Mouse (Mus musculus): ENCODE data around the gene Tead1. TPM values are rescaled to one million over a fixed set of nuclear protein-coding genes. Genes with fewer than 3 reads are reported as not detected.

Gene Tead1
- polyA plus RNA-seq, 1 experiment: 2.7 TPM

GRCm38 (mm10) chr7:112830946-112831345 lies 151.8 kb downstream of the Tead1 start:
- Histone ChIP-seq H3K4me1 (ENCODE audit: control insufficient read depth, insufficient read depth, insufficient read length) (no peaks in the 10 kb centered on the region), H3K4me3 (ENCODE audit: extremely low read depth, insufficient read depth, insufficient read length) (no peak overlapping the region), H3K27me3 (ENCODE audit: control insufficient read depth, insufficient read depth, low read length) (no peaks in the 10 kb centered on the region), H3K27ac (ENCODE audit: insufficient read depth, low read length) (no peak overlapping the region), H3K36me3 (ENCODE audit: control insufficient read depth, insufficient read depth, low read length) (no peaks in the 10 kb centered on the region)
- 51% methylated on average over 4 of the region's 4 CpGs for WGBS
- no peak for TF ChIP-seq CTCF (IDR thresholded peaks at IDR 0.05; ENCODE audit: extremely low read depth, insufficient read depth, insufficient read length, insufficient replicate concordance)
- no peak for TF ChIP-seq POLR2A (IDR thresholded peaks at IDR 0.05; ENCODE audit: low read depth, low read length)
- no peak for DNase-seq (ENCODE audit: low read depth in 1 of 2, low spot score in 2 of 2)

GRCm38 (mm10) chr7:112831446-112831845 lies 152.3 kb downstream of the Tead1 start:
- no peak for DNase-seq (ENCODE audit: low read depth in 1 of 2, low spot score in 2 of 2)
- H3K27ac ChIP-seq (ENCODE audit: insufficient read depth, low read length): no peak overlapping the region
- TF ChIP-seq CTCF (IDR thresholded peaks at IDR 0.05; ENCODE audit: extremely low read depth, insufficient read depth, insufficient read length, insufficient replicate concordance) (no peak), POLR2A (IDR thresholded peaks at IDR 0.05; ENCODE audit: low read depth, low read length) (no peak)
- no peaks in the 10 kb centered on the region for H3K27me3 ChIP-seq (ENCODE audit: control insufficient read depth, insufficient read depth, low read length)
- H3K4me3 ChIP-seq (ENCODE audit: extremely low read depth, insufficient read depth, insufficient read length): no peak overlapping the region
- H3K36me3 ChIP-seq (ENCODE audit: control insufficient read depth, insufficient read depth, low read length): no peaks in the 10 kb centered on the region
- no peaks in the 10 kb centered on the region for H3K4me1 ChIP-seq (ENCODE audit: control insufficient read depth, insufficient read depth, insufficient read length)
- WGBS: 82% methylated on average over 4 of the region's 4 CpGs

GRCm38 (mm10) chr7:112833132-112833531 lies 154.0 kb downstream of the Tead1 start:
- H3K27ac ChIP-seq (ENCODE audit: insufficient read depth, low read length): no peak overlapping the region
- no peaks in the 10 kb centered on the region for H3K36me3 ChIP-seq (ENCODE audit: control insufficient read depth, insufficient read depth, low read length)
- WGBS: 81% methylated on average over 4 of the region's 4 CpGs
- no peak for DNase-seq (ENCODE audit: low read depth in 1 of 2, low spot score in 2 of 2)
- H3K27me3 ChIP-seq (ENCODE audit: control insufficient read depth, insufficient read depth, low read length): no peaks in the 10 kb centered on the region
- H3K4me3 ChIP-seq (ENCODE audit: extremely low read depth, insufficient read depth, insufficient read length): no peak overlapping the region
- TF ChIP-seq POLR2A (IDR thresholded peaks at IDR 0.05; ENCODE audit: low read depth, low read length) (no peak), CTCF (IDR thresholded peaks at IDR 0.05; ENCODE audit: extremely low read depth, insufficient read depth, insufficient read length, insufficient replicate concordance) (no peak)
- no peaks in the 10 kb centered on the region for H3K4me1 ChIP-seq (ENCODE audit: control insufficient read depth, insufficient read depth, insufficient read length)

GRCm38 (mm10) chr7:112836076-112836475 lies 157.0 kb downstream of the Tead1 start:
- WGBS: 87% methylated on average over 9 of the region's 9 CpGs
- no peak for TF ChIP-seq POLR2A (IDR thresholded peaks at IDR 0.05; ENCODE audit: low read depth, low read length)
- no peak for TF ChIP-seq CTCF (IDR thresholded peaks at IDR 0.05; ENCODE audit: extremely low read depth, insufficient read depth, insufficient read length, insufficient replicate concordance)
- H3K4me1 ChIP-seq (ENCODE audit: control insufficient read depth, insufficient read depth, insufficient read length): no peaks in the 10 kb centered on the region; the same call in 1 of the 2 replicates
- no peak for DNase-seq (ENCODE audit: low read depth in 1 of 2, low spot score in 2 of 2)
- H3K4me3 ChIP-seq (ENCODE audit: extremely low read depth, insufficient read depth, insufficient read length): no peak overlapping the region
- no peaks in the 10 kb centered on the region for H3K36me3 ChIP-seq (ENCODE audit: control insufficient read depth, insufficient read depth, low read length)
- H3K27me3 ChIP-seq (ENCODE audit: control insufficient read depth, insufficient read depth, low read length): no peaks in the 10 kb centered on the region
- H3K27ac ChIP-seq (ENCODE audit: insufficient read depth, low read length): no peak overlapping the region

GRCm38 (mm10) chr7:112838131-112838530 lies 159.0 kb downstream of the Tead1 start:
- Histone ChIP-seq H3K27ac (ENCODE audit: insufficient read depth, low read length) (no peak overlapping the region), H3K36me3 (ENCODE audit: control insufficient read depth, insufficient read depth, low read length) (no peaks in the 10 kb centered on the region), H3K27me3 (ENCODE audit: control insufficient read depth, insufficient read depth, low read length) (peaks cover 2% of the 10 kb centered on the region; the same call in 1 of the 2 replicates), H3K4me1 (ENCODE audit: control insufficient read depth, insufficient read depth, insufficient read length) (no peaks in the 10 kb centered on the region; the same call in 1 of the 2 replicates), H3K4me3 (ENCODE audit: extremely low read depth, insufficient read depth, insufficient read length) (no peak overlapping the region)
- 72% methylated on average over 6 of the region's 6 CpGs for WGBS
- no peak for DNase-seq (ENCODE audit: low read depth in 1 of 2, low spot score in 2 of 2)
- no peak for TF ChIP-seq POLR2A (IDR thresholded peaks at IDR 0.05; ENCODE audit: low read depth, low read length)
- TF ChIP-seq CTCF (IDR thresholded peaks at IDR 0.05; ENCODE audit: extremely low read depth, insufficient read depth, insufficient read length, insufficient replicate concordance): no peak

- TF ChIP-seq CTCF (IDR thresholded peaks at IDR 0.05; ENCODE audit: extremely low read depth, insufficient read depth, insufficient read length, insufficient replicate concordance): no peak
- TF ChIP-seq POLR2A (IDR thresholded peaks at IDR 0.05; ENCODE audit: low read depth, low read length): no peak
- no peak overlapping the region for H3K27ac ChIP-seq (ENCODE audit: insufficient read depth, low read length)
Observed at GRCm38 (mm10) chr7:112840351-112840750, 161.2 kb downstream of the Tead1 start.

GRCm38 (mm10) chr7:112840890-112841289 lies 161.8 kb downstream of the Tead1 start:
- Histone ChIP-seq H3K27ac (ENCODE audit: insufficient read depth, low read length) (no peak overlapping the region), H3K27me3 (ENCODE audit: control insufficient read depth, insufficient read depth, low read length) (peaks cover 2% of the 10 kb centered on the region; the same call in 1 of the 2 replicates), H3K4me3 (ENCODE audit: extremely low read depth, insufficient read depth, insufficient read length) (no peak overlapping the region), H3K36me3 (ENCODE audit: control insufficient read depth, insufficient read depth, low read length) (no peaks in the 10 kb centered on the region), H3K4me1 (ENCODE audit: control insufficient read depth, insufficient read depth, insufficient read length) (no peaks in the 10 kb centered on the region; the same call in 1 of the 2 replicates)
- no peak for TF ChIP-seq POLR2A (IDR thresholded peaks at IDR 0.05; ENCODE audit: low read depth, low read length)
- no peak for TF ChIP-seq CTCF (IDR thresholded peaks at IDR 0.05; ENCODE audit: extremely low read depth, insufficient read depth, insufficient read length, insufficient replicate concordance)
- 64% methylated on average over 8 of the region's 8 CpGs for WGBS
- DNase-seq (ENCODE audit: low read depth in 1 of 2, low spot score in 2 of 2): no peak

More at GRCm38 (mm10) chr7:112840351-112840750, 161.2 kb downstream of the Tead1 start:
- 63% methylated on average over 7 of the region's 7 CpGs for WGBS
- Histone ChIP-seq H3K4me3 (ENCODE audit: extremely low read depth, insufficient read depth, insufficient read length) (no peak overlapping the region), H3K4me1 (ENCODE audit: control insufficient read depth, insufficient read depth, insufficient read length) (no peaks in the 10 kb centered on the region; the same call in 1 of the 2 replicates), H3K27me3 (ENCODE audit: control insufficient read depth, insufficient read depth, low read length) (peaks cover 2% of the 10 kb centered on the region; the same call in 1 of the 2 replicates), H3K36me3 (ENCODE audit: control insufficient read depth, insufficient read depth, low read length) (no peaks in the 10 kb centered on the region)
- DNase-seq (ENCODE audit: low read depth in 1 of 2, low spot score in 2 of 2): no peak
